ENCODE assay signal across 14 mouse cellular contexts in genomic region chr11:103685261-103685736, GRCm38 (mm10). TPM values are rescaled to one million over a fixed set of nuclear protein-coding genes. Genes with fewer than 3 reads are reported as not detected.
DNase-seq lines count a peak whose midpoint lies in the region; ATAC-seq and TF ChIP-seq lines count a peak whose summit lies in the region.
"Had no signal": no experiment of that assay in that cellular context is flagged by ENCODE, and none has a peak within 500 bp of the region (broad histone marks: within the 10 kb centered on the region; RNA-seq: fewer than 3 reads in every experiment).

No protein-coding gene starts in this region.

- TF ChIP-seq POLR2A in myocyte (IDR thresholded peaks at IDR 0.05; ENCODE audit: insufficient read length, low read depth), result no peak

- no peak overlapping the region for H3ac ChIP-seq in myocyte (ENCODE audit: control insufficient read depth, insufficient read length)

- H3K79me2 ChIP-seq in myocyte (ENCODE audit: control insufficient read depth, insufficient read depth), result peaks cover 21% of the 10 kb centered on the region

- peak; percentile 58 for ATAC-seq in Patski

- peak overlapping the region; percentile 56 for H3K4me2 ChIP-seq in myocyte (ENCODE audit: low read depth)
- H3K4me2 ChIP-seq: neural tube, embryonic 12.5 days had no signal

- CTCF ChIA-PET in Patski (lab: Charles Lee), result no interaction called here

- H3K36me3 ChIP-seq in myocyte (ENCODE audit: control insufficient read depth, insufficient read depth), result peaks cover 33% of the 10 kb centered on the region

- DNase-seq in frontal cortex, postnatal 36 days (ENCODE audit: low spot score in 2 of 2), result peak; percentile 35 to 54
- no peak for DNase-seq in frontal cortex, postnatal 25 days (ENCODE audit: low spot score in 2 of 2)
- no peak for DNase-seq in Patski (ENCODE audit: low read depth, low spot score)
- peak; percentile 55 to 65 for DNase-seq in layer of hippocampus, adult 2 months (ENCODE audit: low spot score in 2 of 2)
- no peak for DNase-seq in gastrocnemius, adult 18-20 months (ENCODE audit: low spot score)
- no peak for DNase-seq in ovary, postnatal 36 days (ENCODE audit: low spot score)
- DNase-seq in retina, postnatal 1 day, result no peak
- DNase-seq: cerebellum, adult 11-12 months; lung, adult 18-20 months had no signal

- POLR2A ChIA-PET in Patski (lab: Charles Lee), result no interaction called here

- no peak overlapping the region for H3K4me3 ChIP-seq in layer of hippocampus, adult 2 months
- H3K4me3 ChIP-seq in myocyte, result no peak overlapping the region
- H3K4me3 ChIP-seq: neural tube, embryonic 12.5 days had no signal

- H3K27ac ChIP-seq in layer of hippocampus, adult 2 months, result peak overlapping the region; percentile 36
- H3K27ac ChIP-seq: neural tube, embryonic 12.5 days had no signal

- TF ChIP-seq CTCF in Patski (IDR thresholded peaks at IDR 0.05), result no peak
- TF ChIP-seq CTCF in layer of hippocampus, adult 2 months (conservative IDR thresholded peaks at IDR 0.05), result no peak

- no peaks in the 10 kb centered on the region for H3K27me3 ChIP-seq in Patski
- no peaks in the 10 kb centered on the region for H3K27me3 ChIP-seq in myocyte (ENCODE audit: control insufficient read depth, insufficient read depth, insufficient read length)
- H3K27me3 ChIP-seq: neural tube, embryonic 12.5 days had no signal

- in situ Hi-C loops in Patski (cut with MboI; ENCODE audit: low pct_unique_long_range_greater_than_20kb), result loop anchor here (10.0 kb wide), 1 partner anchor 330 kb away; no protein-coding TSS in a partner anchor

TF ChIP-seq in myocyte, 11 proteins besides CTCF, POLR2A, EP300 and RAD21:
- peak; percentile 6 for TF ChIP-seq SRF (IDR thresholded peaks at IDR 0.05; ENCODE audit: control insufficient read depth, insufficient read length, low read depth)
- no peak for TF ChIP-seq E2F4 (IDR thresholded peaks at IDR 0.05; ENCODE audit: insufficient read depth)
- no peak for TF ChIP-seq USF1 (IDR thresholded peaks at IDR 0.05; ENCODE audit: low read depth)
- no peak for TF ChIP-seq TCF12 (IDR thresholded peaks at IDR 0.05; ENCODE audit: insufficient read depth, poor library complexity, severe bottlenecking)
- no peak for TF ChIP-seq REST (IDR thresholded peaks at IDR 0.05; ENCODE audit: insufficient read depth, insufficient read length)
- peak in 1 of 3 experiments; percentile 68 for TF ChIP-seq MYOD1 (IDR thresholded peaks at IDR 0.05; ENCODE audit: control insufficient read depth in 1 of 3, insufficient read length in 2 of 3, low read depth in 2 of 3)
- peak in 2 of 3 experiments; percentile 4 to 54 for TF ChIP-seq MYOG (IDR thresholded peaks at IDR 0.05; ENCODE audit: control insufficient read depth in 1 of 3, insufficient read depth in 1 of 3, insufficient read length in 2 of 3, low read depth in 2 of 3)
- no peak for TF ChIP-seq POLR2AphosphoS2 (IDR thresholded peaks at IDR 0.05; ENCODE audit: insufficient read length, low read depth)
- peak; percentile 3 for TF ChIP-seq MAX (IDR thresholded peaks at IDR 0.05; ENCODE audit: low read depth)
- no peak for TF ChIP-seq CEBPB (IDR thresholded peaks at IDR 0.05; ENCODE audit: insufficient read depth, poor library complexity, severe bottlenecking)
- TF ChIP-seq TCF3 (IDR thresholded peaks at IDR 0.05; ENCODE audit: insufficient read length, low read depth), result no peak

RNA-seq across cellular contexts. Expression of gene Gosr2, which starts 12.4 kb away (rescaled TPM):
- polyA plus RNA-seq in Patski (2021) (82.3 TPM), myocyte (2012; fragmentation: generic; extraction: Trizol) (73.9 TPM)
- total RNA-seq in layer of hippocampus, adult 2 months (2021), result 10 to 100 TPM; 62.5 to 66.1 TPM
- 10 to 100 TPM; 39.2 to 42.6 TPM for total RNA-seq in gastrocnemius, adult 18-20 months (2021)

RNA-seq across cellular contexts. Expression of gene Rprml, which starts 35.9 kb away (rescaled TPM):
- polyA plus RNA-seq in Patski (2021) (not detected), myocyte (2012; fragmentation: generic; extraction: Trizol) (0.04 TPM)
- total RNA-seq in layer of hippocampus, adult 2 months (2021), result 100 to 1,000 TPM; 102 to 117 TPM
- not detected for total RNA-seq in gastrocnemius, adult 18-20 months (2021)
- polyA plus RNA-seq: heart, embryonic 14.5 days; neural tube, embryonic 12.5 days; stomach, embryonic 14.5 days had no signal

RNA-seq across cellular contexts. Expression of gene Lyzl6, which starts 46.6 kb away (rescaled TPM):
- not detected for polyA plus RNA-seq in Patski (2021)
- not detected for total RNA-seq in layer of hippocampus, adult 2 months (2021)
- polyA plus RNA-seq in myocyte (2012; fragmentation: generic; extraction: Trizol), result not detected
- total RNA-seq in gastrocnemius, adult 18-20 months (2021), result not detected
- total RNA-seq: ES-E14 had no signal
- polyA plus RNA-seq: heart, embryonic 14.5 days; neural tube, embryonic 12.5 days; stomach, embryonic 14.5 days had no signal

Comparison
In these comparisons a context has a peak if more than half of its experiments do, and no peak if none do; other contexts are left out.
1. DNase-seq: peak in frontal cortex, postnatal 36 days (2 of 2) and layer of hippocampus, adult 2 months (2 of 2); none in frontal cortex, postnatal 25 days (0 of 2), Patski (single experiment), gastrocnemius, adult 18-20 months (single experiment), ovary, postnatal 36 days (single experiment) and retina, postnatal 1 day (single experiment).
2. RNA of gene Rprml, which starts 35.9 kb away (total RNA-seq): 102 to 117 TPM in layer of hippocampus, adult 2 months; not detected in gastrocnemius, adult 18-20 months; every median in the first group is over 10 times any median in the second.